Mouse (Mus musculus): Measurements from ENCODE around the gene Abhd16b. TPM values are rescaled to one million over a fixed set of nuclear protein-coding genes. Genes with fewer than 3 reads are reported as not detected.

The Abhd16b gene
- not detected for total RNA-seq (2021)

GRCm38 (mm10) chr2:181493156-181493927 is at the start of gene Abhd16b:
Gene Abhd16b (plus strand): TSS chr2:181493206.
- no peak for DNase-seq
- intact Hi-C loops (cut with DNase I): no loop called here

- no peak for DNase-seq
- intact Hi-C loops (cut with DNase I): no loop called here
Observed at GRCm38 (mm10) chr2:181452181-181452580, 40.8 kb upstream of the Abhd16b start.

GRCm38 (mm10) chr2:181453274-181453673 is 39.7 kb upstream of the Abhd16b start:
- no peak for DNase-seq
- intact Hi-C loops (cut with DNase I): no loop called here

- intact Hi-C loops (cut with DNase I): loop anchor here (5.0 kb wide), 1 partner anchor 39 kb away; no protein-coding TSS in a partner anchor
Observed at GRCm38 (mm10) chr2:181455899-181456298, 37.1 kb upstream of the Abhd16b start.

GRCm38 (mm10) chr2:181457831-181458230 is 35.2 kb upstream of the Abhd16b start:
- DNase-seq: peak in 1 of 2 experiments; percentile 25
- intact Hi-C loops (cut with DNase I): loop anchor here (2.0 to 5.0 kb wide), 3 partner anchors 29 to 41 kb away; partner anchors contain the start of gene Tpd52l2

More at GRCm38 (mm10) chr2:181455899-181456298, 37.1 kb upstream of the Abhd16b start:
- DNase-seq: no peak

GRCm38 (mm10) chr2:181458411-181459152 is 34.4 kb upstream of the Abhd16b start:
- intact Hi-C loops (cut with DNase I): loop anchor here (2.0 to 5.0 kb wide), 3 partner anchors 28 to 41 kb away; partner anchors contain the start of gene Tpd52l2
- peak; percentile 55 to 70 for DNase-seq

- intact Hi-C loops (cut with DNase I): loop anchor here (2.0 to 5.0 kb wide), 3 partner anchors 28 to 42 kb away; partner anchors contain the start of gene Tpd52l2
- DNase-seq: peak; percentile 89 to 92
Observed at GRCm38 (mm10) chr2:181459153-181459672, 33.8 kb upstream of the Abhd16b start, which contains the start of gene Zbtb46. Gene Zbtb46 (minus strand): TSS chr2:181459426.

- intact Hi-C loops (cut with DNase I): loop anchor here (2.0 to 5.0 kb wide), 4 partner anchors 27 to 212 kb away; partner anchors contain the start of genes Sox18 and Tpd52l2
- peak; percentile 62 to 69 for DNase-seq
Observed at GRCm38 (mm10) chr2:181459673-181460621, 33.1 kb upstream of the Abhd16b start.

GRCm38 (mm10) chr2:181461536-181462100 is 31.4 kb upstream of the Abhd16b start:
- intact Hi-C loops (cut with DNase I): loop anchor here (5.0 kb wide), 1 partner anchor 211 kb away; the partner anchor contains the start of gene Sox18
- no peak for DNase-seq

GRCm38 (mm10) chr2:181462604-181463003 is 30.4 kb upstream of the Abhd16b start:
- intact Hi-C loops (cut with DNase I): loop anchor here (5.0 kb wide), 1 partner anchor 210 kb away; the partner anchor contains the start of gene Sox18
- DNase-seq: no peak

- peak; percentile 40 to 47 for DNase-seq
- intact Hi-C loops (cut with DNase I): loop anchor here (5.0 kb wide), 1 partner anchor 209 kb away; the partner anchor contains the start of gene Sox18
Observed at GRCm38 (mm10) chr2:181463008-181463738, 29.8 kb upstream of the Abhd16b start.

GRCm38 (mm10) chr2:181465423-181465822 is 27.6 kb upstream of the Abhd16b start:
- DNase-seq: no peak
- intact Hi-C loops (cut with DNase I): no loop called here

- intact Hi-C loops (cut with DNase I): no loop called here
- peak; percentile 36 to 48 for DNase-seq
Observed at GRCm38 (mm10) chr2:181470285-181470684, 22.7 kb upstream of the Abhd16b start.

- DNase-seq: peak; percentile 64 to 72
- intact Hi-C loops (cut with DNase I): no loop called here
Observed at GRCm38 (mm10) chr2:181471246-181471645, 21.8 kb upstream of the Abhd16b start.

- intact Hi-C loops (cut with DNase I): no loop called here
- peak; percentile 17 to 42 for DNase-seq
Observed at GRCm38 (mm10) chr2:181472256-181472827, 20.7 kb upstream of the Abhd16b start.

- DNase-seq: no peak
- intact Hi-C loops (cut with DNase I): no loop called here
Observed at GRCm38 (mm10) chr2:181483120-181483519, 9.9 kb upstream of the Abhd16b start.

- peak; percentile 61 to 77 for DNase-seq
- intact Hi-C loops (cut with DNase I): no loop called here
Observed at GRCm38 (mm10) chr2:181483562-181484318, 9.3 kb upstream of the Abhd16b start.

Data from heart, postnatal 36 days (tissue).